Mouse (Mus musculus) heart, postnatal 10 days (tissue): ENCODE results near the gene Mpc1. TPM values are rescaled to one million over a fixed set of nuclear protein-coding genes. Genes with fewer than 3 reads are reported as not detected.
"Not testable (repeated sequence)": the region's sequence is repeated elsewhere in the genome, so short reads cannot be mapped to it uniquely, and the experiment has no call there.

Experiments
- DNase-seq, 2 experiments: peaks; one replicate each; pipeline ENCODE4 v3.0.0; 2021
- intact Hi-C: fragments of 180-260 bp; cut with DNase I; formaldehyde crosslinking; loops from one replicate; pipeline ENCODE4 v1.15.1; 2025
- total RNA-seq, 2 experiments: library from RNA; stranded (reverse); gene quantifications; 2 replicates each; pipeline ENCODE4 v1.2.3; 2021

The Mpc1 gene
- total RNA-seq, 2 experiments from 2014 or later: 352 to 392 TPM

DNA sequence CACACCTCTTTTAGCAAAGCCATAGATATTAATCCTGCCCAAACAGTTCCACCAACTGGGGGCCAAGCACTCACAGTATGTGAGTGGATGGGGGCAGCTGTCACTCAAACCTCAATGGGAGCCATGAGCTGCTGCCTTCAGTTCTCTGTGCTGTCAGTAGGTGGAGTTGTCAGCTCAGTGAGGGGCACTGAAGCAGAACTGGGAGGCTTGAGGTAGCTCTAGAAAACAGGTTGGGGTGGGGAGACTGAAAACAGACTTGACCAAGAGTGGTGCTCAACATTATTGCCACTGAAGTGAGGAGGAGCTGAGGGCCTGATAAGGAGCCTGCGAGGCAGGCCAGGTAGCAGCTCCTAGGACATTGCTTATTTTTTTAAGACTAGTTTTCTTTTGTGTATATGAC lies 33.5 kb downstream of the Mpc1 start:
- intact Hi-C loops: no loop called here
- no peak for DNase-seq

DNA sequence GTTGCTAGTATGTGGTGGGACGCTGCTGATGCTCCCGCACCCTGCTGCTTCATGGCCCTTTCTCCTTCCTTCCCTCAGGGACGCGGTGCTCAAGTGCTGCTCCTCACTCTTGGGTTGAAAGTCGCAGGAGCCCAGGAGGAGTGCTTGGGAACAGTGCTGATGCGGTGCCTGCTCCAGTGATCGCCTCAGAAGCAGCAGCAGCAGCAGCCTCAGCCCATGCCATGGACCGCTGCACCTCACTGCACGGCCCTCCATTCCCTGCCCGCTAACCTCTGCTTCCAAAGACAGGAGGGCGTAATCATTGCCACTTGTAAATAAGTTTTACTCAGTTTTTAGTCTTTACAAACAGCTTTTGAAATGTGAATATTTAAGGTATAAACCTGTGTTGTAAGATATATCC lies 44.2 kb downstream of the Mpc1 start:
- DNase-seq, intact Hi-C loops: not testable (repeated sequence)

DNA sequence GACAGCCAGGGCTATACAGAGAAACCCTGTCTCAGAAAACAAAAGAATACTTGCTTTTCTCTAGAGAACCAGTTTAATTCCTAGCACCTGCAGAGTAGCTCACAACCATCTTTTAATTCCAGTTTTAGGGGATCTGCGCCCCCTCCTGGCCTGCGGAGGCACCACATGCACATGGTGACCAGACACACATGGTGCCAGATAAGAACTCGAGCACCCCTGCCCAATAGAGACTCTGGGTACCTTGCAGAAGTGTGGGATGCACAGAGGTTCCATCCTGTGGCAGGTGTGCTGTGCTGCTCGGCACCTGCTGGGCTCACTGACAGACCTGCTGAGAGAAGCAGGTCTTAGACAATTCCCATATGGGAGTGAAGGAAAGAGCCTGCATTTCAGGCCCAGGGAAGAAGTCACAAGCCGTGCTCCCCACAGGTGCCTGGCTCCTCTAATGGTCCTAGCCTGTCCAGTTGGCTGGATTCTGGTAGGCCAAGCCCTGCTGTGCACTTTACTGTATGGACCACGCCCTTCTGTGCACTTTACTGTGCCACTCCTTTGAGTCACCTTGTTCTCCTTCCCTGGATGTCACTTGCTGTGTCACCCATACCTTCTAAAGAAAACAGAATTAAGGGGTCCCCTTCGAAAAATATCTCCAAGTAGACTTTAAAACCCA lies 45.9 kb downstream of the Mpc1 start:
- intact Hi-C loops: no loop called here
- peak in 1 of 2 experiments; percentile 21 for DNase-seq

DNA sequence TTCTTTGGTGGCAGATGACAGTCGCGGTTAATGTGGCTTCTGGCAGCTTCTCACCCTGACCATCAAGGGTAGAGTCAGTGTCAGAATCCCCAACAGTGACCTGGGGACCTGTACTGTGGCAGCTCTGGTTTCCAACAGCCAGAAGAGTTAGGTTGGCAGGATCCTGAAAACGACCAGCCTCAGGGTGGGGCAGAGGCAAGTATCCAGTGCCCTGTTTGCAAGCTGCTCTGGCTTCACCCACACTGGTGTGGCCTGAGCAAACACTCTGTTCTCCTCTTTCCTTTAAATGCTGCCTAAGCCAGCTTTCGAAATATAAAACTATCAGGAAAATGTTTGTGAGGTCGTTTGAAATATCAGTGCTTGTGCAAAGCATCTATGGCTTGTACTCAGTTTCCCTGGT lies 47.9 kb downstream of the Mpc1 start:
- intact Hi-C loops: no loop called here
- no peak for DNase-seq

DNA sequence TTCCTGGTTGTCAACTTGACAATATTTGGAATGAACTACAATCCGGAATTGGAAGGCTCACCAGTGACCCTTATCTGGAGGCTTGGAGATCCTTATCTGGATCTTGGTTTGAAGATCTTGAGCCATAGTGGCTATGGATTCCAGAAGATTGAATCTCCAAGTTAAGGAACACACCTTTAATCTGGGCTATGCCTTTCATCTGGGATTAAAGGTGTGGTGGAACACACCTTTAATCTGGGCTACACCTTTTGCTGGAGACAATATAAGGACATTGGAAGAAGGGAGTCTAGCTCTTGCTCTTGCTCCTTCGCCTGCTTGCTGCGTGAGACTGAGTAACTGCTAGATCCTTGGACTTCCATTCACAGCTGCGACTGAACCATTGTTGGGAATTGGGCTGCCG lies 54.5 kb downstream of the Mpc1 start, which contains the start of gene Prr18:
Prr18 (plus strand) TSS at position 301 of the 400 bp plus-strand sequence.
- intact Hi-C loops, DNase-seq: not testable (repeated sequence)

DNA sequence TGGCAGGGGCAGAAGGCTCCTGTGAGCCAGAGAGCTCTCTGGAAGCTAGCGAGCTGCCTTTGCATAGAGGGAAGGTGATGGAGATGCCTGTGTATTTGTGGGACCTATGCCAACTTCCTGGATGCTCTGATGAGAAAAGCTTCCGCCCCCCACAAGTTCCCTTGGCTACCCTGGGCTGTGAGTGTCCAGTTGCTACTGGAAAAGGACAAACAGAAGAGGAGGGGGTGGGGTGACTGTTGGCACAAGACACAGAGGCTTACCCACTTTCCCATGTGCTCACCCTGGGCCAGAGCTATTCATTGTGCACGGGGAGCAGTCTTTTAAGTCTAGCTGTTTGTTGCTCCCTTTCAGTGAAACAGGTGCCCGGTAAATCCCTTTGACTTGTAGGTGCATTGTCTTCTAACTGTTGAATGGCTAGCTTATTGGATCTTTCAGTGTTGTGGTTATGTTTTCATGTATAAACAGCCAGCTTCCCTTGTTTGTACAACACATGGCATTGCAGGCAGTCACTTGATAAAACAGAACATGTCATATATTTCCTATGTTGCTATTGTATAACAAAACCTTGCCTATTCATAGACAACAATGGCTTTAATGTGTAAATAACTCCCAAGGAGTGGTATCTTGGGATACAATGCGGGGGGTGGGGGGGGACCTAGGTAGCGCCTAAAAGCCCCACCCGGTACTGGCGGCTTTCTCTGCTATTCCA lies 57.1 kb downstream of the Mpc1 start:
- intact Hi-C loops: no loop called here
- peak in 1 of 2 experiments; percentile 8 for DNase-seq

DNA sequence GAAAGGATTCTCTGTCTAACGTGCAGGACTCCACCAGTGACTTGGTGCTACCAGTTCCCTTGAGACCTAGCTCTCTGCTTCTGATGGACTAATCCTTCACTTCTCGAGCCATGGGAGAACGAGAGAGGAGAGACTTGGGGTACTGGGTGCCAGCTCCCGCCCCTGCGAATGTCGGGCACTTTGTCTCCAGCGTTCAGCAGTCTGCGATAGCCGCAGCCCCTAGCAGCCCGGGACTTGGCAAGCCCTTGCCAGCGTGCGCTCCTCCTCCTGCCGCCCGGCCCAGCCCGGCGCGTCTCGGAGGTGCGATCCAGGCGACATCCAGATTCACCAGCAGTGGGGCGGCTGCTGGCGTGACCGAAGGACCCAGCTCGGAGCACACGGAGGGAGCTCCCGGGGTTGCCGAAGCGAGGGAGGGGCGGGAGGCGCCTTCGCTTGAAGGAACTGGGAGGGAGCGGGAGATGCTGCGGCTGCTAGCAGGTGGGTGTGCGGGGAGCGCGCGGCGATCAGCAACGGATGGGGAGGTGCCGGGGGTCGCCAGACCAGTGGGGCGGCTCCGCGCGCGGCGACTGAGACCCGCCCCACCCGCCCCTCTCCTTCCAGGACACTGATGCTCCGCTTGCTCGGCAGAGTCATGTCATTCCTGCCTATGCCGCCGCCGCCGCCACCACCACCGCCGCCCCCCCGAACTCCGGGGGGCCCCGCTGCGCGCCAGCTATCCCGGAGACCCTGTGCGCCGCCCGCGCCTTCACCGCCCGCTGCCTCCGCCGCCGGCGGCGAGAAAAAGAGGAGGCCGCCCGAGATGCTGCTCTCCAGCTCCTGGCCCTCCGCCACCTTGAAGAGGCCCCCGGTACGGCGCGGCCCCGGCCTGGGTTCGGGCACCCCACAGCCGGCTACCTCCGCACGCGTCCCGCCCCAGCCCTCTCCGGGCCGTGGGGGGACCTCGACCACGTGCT lies 58.0 kb downstream of the Mpc1 start:
- intact Hi-C loops: no loop called here
- DNase-seq: peak; percentile 24 to 34

DNA sequence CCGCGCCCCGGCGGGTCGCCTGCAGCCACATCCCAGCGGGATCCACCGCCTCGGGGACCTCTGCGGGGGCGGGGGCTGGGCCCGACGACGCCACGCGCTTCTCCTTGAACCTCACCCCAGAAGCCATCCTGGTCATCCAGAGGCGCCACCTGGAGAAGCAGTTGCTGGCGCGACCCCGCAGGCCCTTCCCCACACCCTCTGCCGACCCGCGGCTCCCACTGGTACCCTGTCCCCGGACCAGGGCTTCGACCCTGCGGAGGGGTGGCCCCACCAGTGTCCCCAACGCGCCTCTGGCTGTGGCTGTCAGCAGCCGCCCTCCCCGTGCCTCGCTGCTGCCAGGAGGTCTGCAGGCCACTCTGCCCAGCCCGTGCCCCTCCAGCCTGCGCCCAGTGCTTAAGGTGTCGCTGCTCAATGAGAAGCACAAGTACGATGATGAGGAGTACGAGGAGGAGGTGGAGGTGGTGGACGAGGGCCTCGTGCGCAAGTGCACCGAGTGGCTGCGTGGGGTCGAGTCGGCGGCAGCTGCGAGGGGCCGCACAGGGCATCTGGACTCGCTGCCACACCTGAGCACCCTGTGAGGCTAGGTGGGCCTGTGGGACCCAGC lies 58.8 kb downstream of the Mpc1 start:
- intact Hi-C loops: no loop called here
- DNase-seq: no peak

DNA sequence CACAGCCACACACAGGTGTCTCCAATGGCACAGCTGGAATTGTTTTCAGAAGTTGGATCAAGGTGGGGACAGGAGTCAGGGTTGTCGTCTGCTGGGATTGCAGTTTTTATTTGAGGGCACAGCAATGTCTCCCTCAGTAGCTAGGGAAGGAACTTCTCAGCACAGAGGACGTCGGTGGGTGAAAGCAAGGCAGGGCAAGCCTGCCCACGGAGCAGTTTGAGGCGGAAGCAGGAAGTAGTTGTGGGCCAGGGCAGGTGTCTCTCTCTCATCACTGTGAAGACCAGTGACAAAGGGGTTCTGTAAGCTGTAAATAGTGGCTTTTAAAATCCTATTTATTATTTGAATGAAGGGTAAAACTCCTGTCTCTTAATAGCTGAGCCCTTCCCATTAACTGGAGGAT lies 60.0 kb downstream of the Mpc1 start:
- intact Hi-C loops: no loop called here
- DNase-seq: no peak

DNA sequence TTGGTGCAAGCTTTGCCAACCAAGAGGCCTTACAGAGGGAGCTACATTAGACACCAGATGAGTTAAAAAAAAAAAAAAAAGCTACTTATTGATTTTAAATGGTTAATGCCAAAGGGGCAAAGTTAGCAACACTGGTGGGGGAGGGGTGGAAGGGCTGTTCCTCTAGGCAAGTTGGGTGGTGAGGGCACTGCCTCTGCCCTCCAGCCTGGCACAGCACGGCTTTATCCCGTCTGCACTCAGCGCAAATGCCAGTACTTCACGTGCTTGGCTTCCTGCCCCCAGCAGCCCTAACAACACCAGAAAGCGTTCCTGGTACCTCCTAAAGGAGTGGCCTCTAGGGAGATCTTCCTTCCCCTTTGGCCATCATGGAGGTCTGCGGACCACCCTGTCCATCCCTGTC lies 60.7 kb downstream of the Mpc1 start:
- intact Hi-C loops: no loop called here
- peak; percentile 15 for DNase-seq

Other genes starting within 250 kb of the Mpc1 start
- not detected for gene Gm49673, start 135.1 kb upstream of the Mpc1 start, total RNA-seq
- gene Rnaset2a, start 134.8 kb upstream of the Mpc1 start, total RNA-seq: 10 to 100 TPM; 23.4 to 27.6 TPM
- 10 to 100 TPM; 14.6 to 15.6 TPM for gene Fgfr1op, start 117.4 kb upstream of the Mpc1 start, total RNA-seq
- not detected for gene Ccr6, start 46.9 kb upstream of the Mpc1 start, total RNA-seq
- 10 to 100 TPM; 22.8 to 29.7 TPM for gene Sft2d1, start 28.2 kb downstream of the Mpc1 start, total RNA-seq
- under 1 TPM; 0.10 to 0.31 TPM for gene Prr18, start 54.6 kb downstream of the Mpc1 start, total RNA-seq
- gene T2, start 73.1 kb downstream of the Mpc1 start, total RNA-seq: under 1 TPM; 0.84 TPM
- gene T, start 151.5 kb downstream of the Mpc1 start, total RNA-seq: not detected
- gene Pde10a, start 242.5 kb downstream of the Mpc1 start, total RNA-seq: 1 to 10 TPM; 5.0 to 7.7 TPM